Mouse (Mus musculus) small intestine, adult 2 months (tissue): ENCODE results near the gene Tbx21.

Experiments used
- CTCF ChIP-seq: fragments of 200-500 bp; IDR thresholded peaks from 2 replicates; pipeline ENCODE4 v1.5.1; 2012; ENCODE audit warnings: low read depth, mild to moderate bottlenecking, control low read depth, inconsistent platforms, low read length, moderate library complexity, mixed read lengths; ENCODE audit not compliant: insufficient replicate concordance, insufficient read length; ENCODE audit errors: extremely low read depth
- POLR2A ChIP-seq: fragments of 200-500 bp; IDR thresholded peaks from 2 replicates; pipeline ENCODE4 v1.6.1; 2012; ENCODE audit warnings: low read depth, mild to moderate bottlenecking, control low read depth, inconsistent platforms, low read length, moderate library complexity

DNA sequence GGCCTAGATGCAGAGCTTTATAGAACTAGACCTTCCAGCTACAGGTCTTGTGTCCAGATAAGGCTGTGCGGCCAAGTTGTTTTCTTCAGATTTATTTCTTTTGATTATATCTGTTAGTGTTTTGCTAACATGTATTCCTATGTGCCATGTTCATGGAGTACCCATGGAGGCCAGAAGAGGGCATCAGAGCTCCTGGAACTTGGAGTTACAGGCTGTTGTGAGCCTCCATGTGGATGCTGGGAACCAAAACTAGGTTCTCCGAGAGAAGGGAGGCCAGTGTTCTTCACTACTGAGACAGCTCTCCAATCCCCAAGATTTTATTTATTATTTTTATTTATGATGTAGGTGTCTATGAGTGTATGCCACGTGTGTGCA lies 51.2 kb downstream of the Tbx21 start:
- peak; percentile 19; the same call in 1 of the 2 replicates for TF ChIP-seq CTCF
- TF ChIP-seq POLR2A: no peak
